Mouse (Mus musculus) forelimb bud, embryonic 11.5 days (tissue): ENCODE data around the gene Rpia.

ENCODE experiments used
- DNase-seq: peaks from one replicate; pipeline ENCODE4 v3.0.0-alpha.2; 2012; ENCODE audit warnings: low read depth, low spot score

The Rpia gene

DNA sequence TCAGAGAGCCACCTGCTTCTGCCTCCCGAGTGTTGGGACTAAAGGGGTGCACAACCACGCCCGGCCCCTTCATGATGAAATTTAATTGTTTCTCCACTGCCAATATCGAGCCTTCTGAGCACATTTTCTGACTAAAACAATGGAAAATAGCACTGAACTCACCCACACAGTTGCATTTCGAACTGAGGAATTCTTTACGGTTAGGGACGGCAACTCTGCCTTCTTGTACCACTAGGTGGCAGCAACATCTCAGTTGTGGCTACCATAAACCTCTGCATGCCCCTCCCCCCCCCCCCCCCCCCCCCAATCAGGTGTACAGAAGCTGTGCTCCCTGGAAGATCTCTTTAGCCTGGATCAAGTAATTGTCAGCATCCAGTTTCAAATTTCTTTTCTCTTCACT is 13.2 kb upstream of the Rpia start:
- peak; percentile 72 for DNase-seq

DNA sequence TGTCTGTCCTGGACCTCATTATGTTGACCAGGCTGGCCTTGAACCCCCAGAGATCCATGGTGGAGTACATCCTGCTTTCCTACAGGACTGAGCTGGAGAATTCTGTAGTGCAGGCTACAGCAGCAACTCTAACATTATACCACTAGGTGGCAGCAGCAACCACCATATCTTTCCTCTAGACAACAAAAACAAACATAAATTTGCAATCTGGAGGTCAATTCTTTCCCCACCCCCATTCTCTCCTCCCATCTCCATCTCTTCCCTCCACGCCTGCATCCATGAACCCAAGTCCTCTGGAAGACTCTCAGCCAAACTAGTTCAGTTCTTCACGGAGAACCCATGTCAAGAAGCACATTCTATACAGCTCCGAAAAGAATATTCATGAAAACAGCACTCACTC is 12.6 kb upstream of the Rpia start:
- DNase-seq, result peak; percentile 67

DNA sequence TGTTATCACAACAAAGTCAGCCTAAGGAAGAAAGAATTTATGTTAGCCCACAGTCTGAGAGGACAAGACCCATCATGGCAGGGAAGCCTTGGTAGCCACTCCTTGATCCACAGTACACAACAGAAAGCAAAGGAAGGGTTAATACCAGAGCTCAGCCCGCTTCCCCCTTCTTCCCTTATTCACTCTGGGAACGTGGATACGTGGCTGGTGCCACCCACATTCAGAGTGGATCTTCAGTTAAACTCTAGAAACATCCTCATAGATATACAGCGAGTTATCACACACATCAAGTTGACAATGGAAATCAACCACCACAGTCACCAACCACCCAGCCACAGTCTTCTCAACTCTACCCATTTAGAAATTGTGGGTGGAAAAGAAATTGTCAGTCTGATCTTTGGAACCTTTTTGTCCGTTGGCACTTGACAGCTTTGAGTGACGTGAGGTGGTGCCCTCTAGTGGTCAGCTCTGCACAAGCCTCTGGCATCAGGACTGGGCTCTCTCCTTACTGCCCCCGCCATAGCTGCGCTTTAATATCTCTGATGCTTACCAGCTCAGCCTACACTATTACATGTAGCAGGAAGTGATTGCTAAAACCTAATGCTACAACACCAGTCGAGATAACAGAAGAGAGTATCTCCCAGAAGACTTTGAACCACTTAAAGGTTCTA is 5.7 kb upstream of the Rpia start:
- DNase-seq, result peak; percentile 41

DNA sequence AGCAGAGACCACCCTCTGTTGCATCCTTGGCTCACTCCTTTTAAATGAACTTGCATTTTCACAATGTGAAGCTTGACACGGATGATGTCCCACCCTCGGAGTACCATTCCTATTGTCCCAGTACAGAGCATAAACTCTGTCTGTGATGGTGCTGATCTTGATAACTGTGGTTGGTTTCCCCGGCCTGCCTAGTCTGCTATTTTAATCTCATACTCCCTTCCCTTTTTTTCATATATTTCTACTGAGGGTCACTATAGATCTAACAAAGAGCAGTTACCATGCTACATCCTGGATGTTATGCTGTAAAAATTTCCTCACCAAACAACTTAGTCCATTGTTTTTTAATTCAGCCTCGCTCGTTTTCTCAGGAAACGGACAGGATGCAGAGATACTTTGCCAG is 4.9 kb upstream of the Rpia start:
- DNase-seq, result no peak

DNA sequence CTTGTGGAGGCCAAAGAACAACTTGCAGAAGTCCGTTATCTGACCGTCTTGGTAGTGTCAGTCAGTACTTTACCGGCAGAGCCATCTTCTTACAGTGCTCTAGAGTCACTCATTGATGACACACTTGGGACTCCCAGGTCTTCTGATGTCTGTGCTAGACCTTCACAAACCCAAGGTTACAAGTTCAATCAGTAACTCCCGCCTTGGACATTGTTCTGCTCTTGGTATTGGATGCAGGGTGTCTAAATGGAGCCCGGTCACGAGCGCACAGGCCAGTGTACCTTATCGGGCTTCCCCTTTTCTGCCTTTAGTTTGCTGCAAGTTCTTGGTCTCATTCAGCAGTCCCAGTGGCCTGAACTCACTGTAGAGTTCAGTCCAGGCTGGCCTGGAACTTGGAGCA is 612 bp upstream of the Rpia start:
- DNase-seq, result no peak

DNA sequence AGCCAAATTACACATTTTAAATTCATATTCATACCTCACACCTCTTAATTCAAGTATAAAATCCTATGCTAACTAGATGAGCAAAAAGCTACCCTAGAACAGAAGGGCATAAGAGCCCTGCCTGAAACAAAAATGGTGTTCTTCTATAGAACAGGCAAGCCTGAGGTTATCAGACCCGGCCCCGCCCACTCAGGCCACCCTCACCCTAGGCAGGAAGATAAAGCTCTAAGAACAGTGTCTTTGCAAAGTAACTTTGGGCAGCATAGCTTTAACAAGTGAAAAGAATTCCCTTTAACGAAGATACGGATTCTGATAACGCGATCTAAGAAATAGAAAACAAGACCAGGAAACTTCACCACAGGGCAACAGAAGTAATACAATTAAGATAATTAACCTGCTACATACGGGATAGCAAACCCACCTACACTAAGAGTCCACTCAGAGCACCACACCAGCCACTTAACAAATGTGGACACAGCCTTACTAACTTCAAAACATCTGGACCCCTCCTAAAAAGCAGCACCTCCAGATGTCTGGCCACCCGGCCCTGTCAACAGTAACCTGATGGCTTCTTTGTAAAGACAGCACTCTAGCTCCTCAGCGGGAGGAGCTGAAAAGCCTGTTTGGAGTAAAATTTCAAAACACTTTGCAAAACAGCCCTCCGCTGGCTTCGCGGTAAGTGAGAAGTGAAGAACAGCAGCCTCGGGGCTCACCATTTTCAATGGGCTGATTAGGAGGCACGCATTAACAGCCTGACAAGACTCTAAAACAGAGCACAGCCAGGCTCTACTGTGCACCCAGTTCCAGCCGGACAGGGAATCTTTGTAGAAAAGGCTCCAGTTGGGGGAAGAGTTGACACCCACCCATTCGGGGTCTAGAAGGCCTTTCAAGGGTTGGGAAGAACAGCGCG is 925 bp downstream of the Rpia start:
- peak; percentile 55 for DNase-seq

DNA sequence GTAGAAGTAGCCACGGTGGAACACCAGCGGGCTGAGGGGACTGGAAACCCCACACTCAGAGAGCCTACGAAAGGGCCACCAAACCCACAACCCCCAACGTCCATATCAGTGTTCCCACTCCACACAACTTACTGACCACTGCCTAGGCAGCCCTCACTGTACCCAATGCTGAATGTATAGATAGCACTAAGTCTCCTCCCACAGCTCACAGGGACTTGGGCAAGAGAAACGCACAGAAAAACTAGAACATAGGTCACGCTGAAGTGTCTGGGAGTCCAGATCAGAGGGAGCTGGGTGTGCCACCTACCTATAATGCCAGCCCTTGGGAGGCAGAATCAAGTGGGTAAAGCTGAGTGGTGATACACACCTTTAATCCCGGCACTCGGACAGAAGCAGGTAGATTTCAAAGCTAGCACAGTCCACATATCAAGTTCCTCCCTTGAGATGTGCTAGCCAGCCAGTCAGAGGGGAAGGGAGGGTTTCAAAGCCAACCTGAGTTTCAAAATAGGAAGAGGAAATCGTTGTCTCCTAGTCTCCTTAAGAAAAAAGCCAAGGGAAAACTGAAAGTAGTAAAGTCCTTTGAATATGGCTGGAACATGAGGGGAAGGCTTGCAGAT is 1.9 kb downstream of the Rpia start:
- DNase-seq, result no peak

DNA sequence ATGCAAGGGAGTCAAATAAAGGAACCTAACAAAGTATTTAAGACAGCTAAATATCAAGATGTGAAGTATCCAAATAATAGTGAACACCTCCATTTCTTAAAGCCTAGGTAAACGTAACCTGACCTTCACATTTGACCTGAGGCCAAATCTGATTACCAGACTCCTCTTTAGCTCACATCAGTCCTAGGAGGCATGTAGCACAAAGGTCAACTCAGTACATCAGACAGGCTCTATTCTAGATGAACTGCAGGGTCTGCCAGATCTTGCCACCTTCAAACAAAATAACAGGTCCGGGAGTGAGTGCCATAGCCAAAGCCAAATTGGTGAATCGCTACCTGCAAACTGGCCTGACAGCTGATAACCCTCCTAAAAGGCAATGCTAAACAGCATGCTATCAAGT is 2.9 kb downstream of the Rpia start:
- DNase-seq, result no peak

DNA sequence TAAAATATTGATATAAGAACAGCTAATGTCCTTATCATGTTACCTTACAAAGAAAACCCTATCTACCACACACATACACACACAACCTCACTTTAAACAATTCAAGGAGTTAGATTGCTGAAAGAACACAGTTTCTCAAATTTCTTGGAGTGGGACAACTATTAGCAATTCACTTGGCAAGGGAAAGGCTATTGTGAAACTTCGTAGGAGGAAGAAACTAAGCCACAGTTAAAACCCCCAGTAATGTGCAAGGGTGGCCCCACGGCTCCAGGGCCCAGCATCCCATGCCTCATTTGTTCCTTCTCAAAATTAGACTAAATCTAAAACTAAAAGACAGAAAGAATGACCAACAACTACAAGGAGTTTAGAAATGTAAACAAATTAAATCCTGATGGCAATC is 4.5 kb downstream of the Rpia start:
- DNase-seq, result no peak

DNA sequence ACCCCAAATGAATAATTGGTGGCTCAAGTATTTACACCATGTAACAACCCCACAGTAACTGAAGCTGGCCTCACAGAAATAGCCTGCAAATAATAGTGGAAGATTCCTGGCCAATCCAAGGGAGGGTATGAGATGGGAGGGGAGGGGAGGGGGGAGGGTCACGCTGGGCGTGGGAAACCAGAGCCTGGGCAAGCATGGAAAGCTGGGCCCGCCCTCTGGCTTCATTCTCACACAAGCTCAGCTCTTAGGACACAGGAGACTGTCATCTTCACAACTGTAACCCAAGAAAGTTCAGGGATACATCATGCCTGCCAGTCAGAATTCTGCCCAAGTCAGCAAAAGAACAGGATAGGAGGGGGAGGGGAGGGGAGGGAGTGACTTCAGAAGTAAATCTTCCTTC is 6.2 kb downstream of the Rpia start:
- DNase-seq, result no peak

DNA sequence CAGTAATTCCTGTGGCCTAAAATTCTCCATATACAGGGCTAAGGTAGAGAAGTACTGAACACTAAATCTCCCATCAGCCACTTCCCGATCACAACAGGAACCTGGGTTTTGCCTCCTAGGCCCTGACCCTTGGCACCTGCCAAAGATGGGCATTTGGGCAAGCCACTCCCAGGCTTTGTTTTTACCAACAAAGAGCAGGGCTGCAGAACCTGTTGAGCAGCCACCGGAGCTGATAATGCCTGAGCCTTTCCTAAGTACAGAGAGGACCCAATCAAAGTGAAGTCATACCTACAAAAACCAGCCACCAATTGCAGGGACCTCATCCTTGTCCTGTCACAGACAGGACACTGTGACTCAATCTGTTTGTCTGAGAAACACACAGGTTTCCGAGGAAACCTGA is 7.2 kb downstream of the Rpia start:
- DNase-seq, result no peak

DNA sequence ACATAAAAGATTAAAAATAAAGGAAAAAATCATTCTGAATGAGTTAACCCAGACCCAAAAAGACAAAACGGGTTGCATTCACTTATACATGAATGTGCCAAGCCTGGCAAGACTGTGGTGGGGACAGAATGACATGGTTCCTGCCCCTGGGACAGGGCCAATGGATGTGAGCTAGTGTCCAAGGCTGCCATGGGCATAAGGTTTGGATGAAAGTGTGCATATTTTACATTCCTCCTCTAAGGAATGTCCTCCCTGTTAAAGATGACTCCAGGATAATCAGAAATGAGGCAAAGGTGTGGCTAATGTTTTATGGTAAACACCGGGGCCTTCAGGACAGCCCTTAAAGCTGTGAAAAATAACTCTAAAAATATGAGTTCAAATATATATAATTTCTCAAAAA is 10.7 kb downstream of the Rpia start:
- no peak for DNase-seq

DNA sequence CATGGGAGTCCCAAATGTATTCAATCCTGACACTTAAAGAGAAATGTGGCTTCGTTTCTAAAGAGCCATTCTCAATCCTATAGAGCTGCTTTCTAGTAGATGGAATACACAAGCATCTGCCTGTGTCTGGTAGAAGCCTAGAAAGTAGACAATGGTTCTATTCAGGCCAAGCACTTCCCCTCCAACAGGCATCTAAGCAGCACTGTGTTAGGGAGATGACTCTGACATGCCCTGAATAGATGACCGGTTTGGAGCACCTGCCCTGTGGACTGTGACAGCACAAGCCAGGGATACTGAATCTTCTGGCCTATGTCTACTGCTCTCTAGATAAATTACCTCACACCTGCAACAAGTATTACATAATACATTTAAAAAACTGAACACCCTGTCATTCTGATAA is 17.7 kb downstream of the Rpia start:
- DNase-seq, result no peak

DNA sequence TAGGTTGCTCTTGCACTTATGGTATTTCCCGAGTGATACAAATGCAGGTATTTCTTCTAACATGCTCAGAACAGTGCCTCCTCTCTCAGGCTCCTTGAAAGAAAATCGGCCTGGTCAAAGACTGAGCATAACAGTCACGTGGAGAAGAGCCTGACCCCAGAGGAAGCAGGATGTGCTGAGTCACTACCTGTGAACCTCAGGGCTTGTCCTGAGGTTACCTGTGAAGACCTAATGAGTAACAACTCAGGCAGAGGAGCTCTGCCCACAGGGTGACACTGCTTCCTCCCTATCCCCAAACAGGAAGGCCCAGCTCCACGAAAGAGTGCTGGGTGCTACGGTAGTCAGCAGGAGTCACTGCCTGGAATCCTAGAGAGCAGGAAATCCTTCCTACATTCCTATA is 18.3 kb downstream of the Rpia start:
- DNase-seq, result no peak

DNA sequence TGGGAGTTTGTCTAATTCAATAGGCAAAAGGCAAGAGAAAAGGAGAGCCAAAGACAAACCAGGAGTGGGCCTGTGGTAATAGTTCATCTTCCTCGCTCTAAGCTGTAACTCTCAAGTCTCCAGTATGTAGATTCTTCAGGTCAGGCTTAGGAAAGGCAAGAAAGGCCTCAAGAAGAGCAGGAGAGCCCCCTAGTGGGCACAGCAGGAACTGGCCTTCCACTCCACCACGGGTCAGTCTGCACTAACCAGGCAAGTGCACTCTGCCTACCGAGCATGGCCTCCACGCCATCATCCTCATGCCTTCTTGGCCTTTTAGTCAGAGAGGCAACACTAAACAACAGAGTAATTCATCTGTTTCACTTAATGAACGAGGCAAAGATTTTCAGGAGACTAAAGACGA is 23.3 kb downstream of the Rpia start:
- DNase-seq, result peak; percentile 73

DNA sequence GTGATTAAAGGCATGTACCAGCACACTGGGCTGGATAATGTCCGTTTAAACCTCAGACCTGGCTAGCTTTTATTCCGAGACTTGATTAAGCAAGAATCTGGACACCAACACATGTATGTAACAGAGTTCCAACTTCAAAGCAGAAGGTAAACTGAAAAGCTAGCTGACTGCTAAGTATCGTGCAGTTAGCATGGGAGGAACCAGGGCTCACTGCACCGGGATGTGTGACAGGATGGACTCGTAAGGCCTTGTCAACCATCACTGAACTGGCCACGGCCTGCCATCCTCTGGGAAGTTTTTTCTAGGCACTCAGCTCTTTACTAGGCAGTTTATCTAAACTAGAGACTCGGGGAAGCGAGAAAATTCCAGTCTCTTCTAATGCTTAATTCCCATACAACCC is 27.0 kb downstream of the Rpia start:
- DNase-seq, result no peak

DNA sequence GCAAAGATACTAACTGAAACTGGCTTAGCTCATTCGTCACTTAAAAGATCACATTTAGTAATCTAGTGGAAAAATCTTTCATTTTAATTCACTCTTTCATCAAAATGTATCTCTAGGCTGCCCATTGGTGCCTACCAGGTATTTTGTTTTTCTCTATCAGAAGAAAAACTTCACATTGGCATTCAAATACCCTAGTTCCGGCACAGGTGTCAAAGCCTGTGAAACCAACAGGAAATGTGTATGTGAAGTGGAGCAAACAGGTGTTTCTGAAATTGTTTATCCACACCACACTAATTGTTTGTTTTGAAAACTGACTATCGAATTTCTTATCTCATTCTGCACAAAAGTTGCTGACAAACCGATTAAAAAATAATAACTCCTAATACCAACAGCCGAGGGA is 27.5 kb downstream of the Rpia start:
- DNase-seq, result no peak

DNA sequence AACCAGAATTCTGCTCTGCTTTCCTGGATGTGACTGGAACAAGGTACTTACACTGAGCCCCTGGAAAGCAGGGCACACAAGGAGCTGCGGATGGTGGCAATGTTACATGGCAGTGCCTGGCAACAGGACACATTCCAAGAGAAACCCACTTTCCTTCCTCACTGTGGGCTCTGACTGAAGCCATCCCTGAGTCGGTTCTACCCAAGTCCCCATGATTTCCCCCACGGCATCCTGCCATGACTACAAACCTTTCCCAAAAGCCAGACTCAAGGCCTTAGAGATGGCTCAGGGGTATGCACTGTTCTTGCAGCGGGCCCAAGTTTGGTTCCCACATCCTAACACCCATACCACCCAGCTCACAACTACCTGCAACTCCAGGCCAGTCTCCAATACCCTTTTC is 28.2 kb downstream of the Rpia start:
- no peak for DNase-seq

DNA sequence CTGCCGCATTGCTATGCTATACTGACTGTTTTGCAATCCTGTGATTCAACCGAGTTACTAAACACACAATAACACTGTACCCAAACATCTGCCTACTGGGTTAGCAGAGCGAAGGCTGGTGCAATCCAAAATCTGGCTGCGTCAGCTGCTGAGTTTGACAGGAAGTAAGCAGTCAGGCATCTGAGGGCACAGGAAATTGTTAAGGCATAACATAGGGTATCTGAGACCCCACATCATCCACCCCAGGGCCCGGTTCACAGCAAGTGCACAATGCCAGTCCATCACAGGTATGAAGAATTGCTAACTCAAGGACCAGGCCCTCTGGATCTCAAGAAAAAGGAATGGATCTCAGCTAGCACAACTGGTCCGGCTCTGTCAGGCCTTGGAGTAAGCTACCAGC is 29.4 kb downstream of the Rpia start:
- DNase-seq, result no peak

DNA sequence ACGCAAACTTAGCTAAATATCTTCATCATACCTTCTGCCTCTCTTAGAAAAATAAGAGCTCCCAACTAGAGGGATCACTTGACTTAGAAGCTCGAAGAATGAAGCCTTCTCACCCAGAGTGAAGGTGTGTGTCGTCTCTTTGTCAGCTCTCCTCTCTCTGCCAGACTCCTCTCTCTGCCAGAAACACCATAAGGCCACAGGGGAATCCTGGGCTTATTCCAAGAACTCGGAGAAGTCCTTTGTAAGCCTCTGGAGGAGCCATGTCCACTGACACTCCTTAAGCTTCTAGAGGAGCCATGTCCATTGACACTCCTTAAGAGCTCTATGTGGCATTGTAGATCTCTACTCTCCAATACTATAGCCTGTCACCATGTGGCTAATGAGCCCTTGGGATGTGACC is 31.1 kb downstream of the Rpia start:
- no peak for DNase-seq

DNA sequence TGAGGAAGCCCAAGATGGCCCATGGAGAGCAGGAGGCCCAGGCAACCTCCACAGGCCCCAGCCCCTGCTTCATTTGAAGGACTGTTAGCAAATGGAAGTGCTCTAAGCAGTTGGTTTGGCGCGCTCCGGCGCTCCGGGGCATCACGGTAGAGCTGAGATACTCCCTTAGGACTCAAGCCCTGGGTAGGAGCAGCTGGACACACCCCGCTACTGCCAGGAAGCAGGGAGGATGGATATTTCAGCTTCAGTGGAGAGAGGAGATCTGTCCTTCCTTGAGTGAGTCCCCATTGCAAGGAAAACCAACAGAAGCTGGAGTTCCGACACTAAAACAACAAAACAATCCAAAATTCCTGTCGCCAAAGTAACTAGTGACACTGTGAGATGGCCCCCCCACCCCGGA is 37.2 kb downstream of the Rpia start:
- DNase-seq, result no peak

DNA sequence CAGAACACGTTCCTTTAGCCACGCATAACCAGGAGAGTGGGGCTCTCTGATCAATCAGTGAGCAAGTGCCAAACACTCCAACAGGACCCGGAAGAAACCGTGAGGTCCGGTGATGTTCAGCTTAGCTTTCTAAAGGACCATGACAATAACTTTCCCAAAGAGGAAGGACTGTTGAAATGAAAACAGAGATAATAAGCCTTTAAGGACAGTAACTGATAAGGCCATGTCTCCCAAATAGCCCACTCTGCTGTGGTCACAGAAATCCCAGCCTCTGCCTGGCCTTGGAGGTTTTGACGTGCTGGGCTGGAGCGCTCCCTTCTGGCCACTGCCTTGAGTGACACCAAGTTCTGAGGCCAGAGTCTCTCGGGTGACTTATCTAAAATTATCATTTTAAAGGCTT is 39.7 kb downstream of the Rpia start:
- DNase-seq, result peak; percentile 17

DNA sequence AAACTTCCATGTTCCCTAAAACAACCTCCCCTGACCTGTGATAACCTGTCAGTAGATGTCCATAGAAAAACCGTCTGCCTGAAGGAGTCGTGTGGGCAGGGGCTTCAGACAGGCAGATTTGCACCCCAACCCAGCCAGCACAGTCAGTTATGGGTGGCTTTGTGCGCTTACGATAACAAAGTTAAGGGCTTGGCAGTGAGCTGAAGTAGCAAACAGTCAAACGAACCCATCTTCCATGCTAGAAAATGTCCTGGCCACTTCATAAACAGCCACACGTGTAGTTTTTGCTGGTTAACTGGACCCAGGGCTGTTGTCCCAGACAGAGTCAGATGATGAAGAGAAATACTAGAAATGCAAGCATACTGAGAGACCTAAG is 40.1 kb downstream of the Rpia start:
- DNase-seq, result no peak
